Mouse (Mus musculus): ENCODE results near the gene Rita1. TPM values are rescaled to one million over a fixed set of nuclear protein-coding genes. Genes with fewer than 3 reads are reported as not detected.

The Rita1 gene
- polyA plus RNA-seq, 2 experiments: 11.6 to 25.4 TPM

- no peaks in the 10 kb centered on the region for H3K9me3 ChIP-seq (ENCODE audit: control insufficient read depth, low read length)
- no peak overlapping the region for H3K9ac ChIP-seq (ENCODE audit: low read depth, low read length, severe bottlenecking)
- no peak overlapping the region for H3K27ac ChIP-seq (replicated peaks; ENCODE audit: low read depth, low read length)
- no peak overlapping the region for H3K4me3 ChIP-seq (replicated peaks; ENCODE audit: low read length)
- ATAC-seq (ENCODE audit: low FRiP score, low read depth) (no peak), DNase-seq (ENCODE audit: low spot score) (no peak)
- no peak overlapping the region for H3K4me2 ChIP-seq (replicated peaks; ENCODE audit: low read depth, low read length, severe bottlenecking)
- peaks cover 33% of the 10 kb centered on the region for H3K4me1 ChIP-seq (ENCODE audit: control insufficient read depth, insufficient read depth, low read length)
- TF ChIP-seq POLR2A (IDR thresholded peaks at IDR 0.05; ENCODE audit: borderline replicate concordance, extremely low read depth, insufficient read depth, insufficient read length): no peak
- no peaks in the 10 kb centered on the region for H3K27me3 ChIP-seq (ENCODE audit: control insufficient read depth, insufficient read depth, low read length)
- peaks cover 37% of the 10 kb centered on the region for H3K36me3 ChIP-seq (ENCODE audit: control insufficient read depth, insufficient read depth, low read length)
- 79% methylated on average over 8 of the region's 8 CpGs for WGBS
These were observed 54.3 kb downstream of the Rita1 start for GRCm38 (mm10) chr5:120558041-120558440.

GRCm38 (mm10) chr5:120555871-120556270 lies 56.5 kb downstream of the Rita1 start:
- no peak overlapping the region for H3K4me3 ChIP-seq (replicated peaks; ENCODE audit: low read length)
- no peak for TF ChIP-seq POLR2A (IDR thresholded peaks at IDR 0.05; ENCODE audit: borderline replicate concordance, extremely low read depth, insufficient read depth, insufficient read length)

GRCm38 (mm10) chr5:120550673-120551072 lies 61.7 kb downstream of the Rita1 start:
- H3K27me3 ChIP-seq (ENCODE audit: control insufficient read depth, insufficient read depth, low read length): no peaks in the 10 kb centered on the region
- no peak overlapping the region for H3K9ac ChIP-seq (ENCODE audit: low read depth, low read length, severe bottlenecking)
- TF ChIP-seq POLR2A (IDR thresholded peaks at IDR 0.05; ENCODE audit: borderline replicate concordance, extremely low read depth, insufficient read depth, insufficient read length): no peak
- ATAC-seq (ENCODE audit: low FRiP score, low read depth) (no peak), DNase-seq (ENCODE audit: low spot score) (no peak)
- H3K36me3 ChIP-seq (ENCODE audit: control insufficient read depth, insufficient read depth, low read length): peaks cover 60% of the 10 kb centered on the region
- no peak overlapping the region for H3K27ac ChIP-seq (replicated peaks; ENCODE audit: low read depth, low read length)
- 96% methylated on average over 5 of the region's 5 CpGs for WGBS
- H3K9me3 ChIP-seq (ENCODE audit: control insufficient read depth, low read length): no peaks in the 10 kb centered on the region; the same call in 1 of the 2 replicates
- no peak overlapping the region for H3K4me2 ChIP-seq (replicated peaks; ENCODE audit: low read depth, low read length, severe bottlenecking)
- H3K4me3 ChIP-seq (replicated peaks; ENCODE audit: low read length): no peak overlapping the region
- H3K4me1 ChIP-seq (ENCODE audit: control insufficient read depth, insufficient read depth, low read length): no peaks in the 10 kb centered on the region

More at GRCm38 (mm10) chr5:120555871-120556270, 56.5 kb downstream of the Rita1 start:
- peaks cover 54% of the 10 kb centered on the region for H3K36me3 ChIP-seq (ENCODE audit: control insufficient read depth, insufficient read depth, low read length)
- no peak overlapping the region for H3K4me2 ChIP-seq (replicated peaks; ENCODE audit: low read depth, low read length, severe bottlenecking)
- H3K27ac ChIP-seq (replicated peaks; ENCODE audit: low read depth, low read length): no peak overlapping the region
- no peak for ATAC-seq (ENCODE audit: low FRiP score, low read depth)
- H3K27me3 ChIP-seq (ENCODE audit: control insufficient read depth, insufficient read depth, low read length): no peaks in the 10 kb centered on the region
- H3K4me1 ChIP-seq (ENCODE audit: control insufficient read depth, insufficient read depth, low read length): peaks cover 18% of the 10 kb centered on the region
- DNase-seq (ENCODE audit: low spot score): no peak
- H3K9ac ChIP-seq (ENCODE audit: low read depth, low read length, severe bottlenecking): no peak overlapping the region
- 90% methylated on average over 24 of the region's 24 CpGs for WGBS
- H3K9me3 ChIP-seq (ENCODE audit: control insufficient read depth, low read length): no peaks in the 10 kb centered on the region; the same call in 1 of the 2 replicates

GRCm38 (mm10) chr5:120550137-120550536 lies 62.3 kb downstream of the Rita1 start:
- Histone ChIP-seq H3K4me3 (replicated peaks; ENCODE audit: low read length) (no peak overlapping the region), H3K4me1 (ENCODE audit: control insufficient read depth, insufficient read depth, low read length) (no peaks in the 10 kb centered on the region), H3K9ac (ENCODE audit: low read depth, low read length, severe bottlenecking) (no peak overlapping the region), H3K27ac (replicated peaks; ENCODE audit: low read depth, low read length) (no peak overlapping the region), H3K36me3 (ENCODE audit: control insufficient read depth, insufficient read depth, low read length) (peaks cover 55% of the 10 kb centered on the region), H3K4me2 (replicated peaks; ENCODE audit: low read depth, low read length, severe bottlenecking) (no peak overlapping the region), H3K9me3 (ENCODE audit: control insufficient read depth, low read length) (no peaks in the 10 kb centered on the region; the same call in 1 of the 2 replicates), H3K27me3 (ENCODE audit: control insufficient read depth, insufficient read depth, low read length) (no peaks in the 10 kb centered on the region)
- 84% methylated on average over 5 of the region's 5 CpGs for WGBS
- no peak for TF ChIP-seq POLR2A (IDR thresholded peaks at IDR 0.05; ENCODE audit: borderline replicate concordance, extremely low read depth, insufficient read depth, insufficient read length)
- no peak for DNase-seq (ENCODE audit: low spot score)
- ATAC-seq (ENCODE audit: low FRiP score, low read depth): no peak

- Histone ChIP-seq H3K36me3 (ENCODE audit: control insufficient read depth, insufficient read depth, low read length) (peaks cover 54% of the 10 kb centered on the region), H3K4me2 (replicated peaks; ENCODE audit: low read depth, low read length, severe bottlenecking) (no peak overlapping the region), H3K27ac (replicated peaks; ENCODE audit: low read depth, low read length) (no peak overlapping the region), H3K9ac (ENCODE audit: low read depth, low read length, severe bottlenecking) (no peak overlapping the region), H3K4me1 (ENCODE audit: control insufficient read depth, insufficient read depth, low read length) (no peaks in the 10 kb centered on the region), H3K9me3 (ENCODE audit: control insufficient read depth, low read length) (no peaks in the 10 kb centered on the region; the same call in 1 of the 2 replicates), H3K27me3 (ENCODE audit: control insufficient read depth, insufficient read depth, low read length) (no peaks in the 10 kb centered on the region), H3K4me3 (replicated peaks; ENCODE audit: low read length) (no peak overlapping the region)
- WGBS: 61% methylated on average over 11 of the region's 11 CpGs
- no peak for TF ChIP-seq POLR2A (IDR thresholded peaks at IDR 0.05; ENCODE audit: borderline replicate concordance, extremely low read depth, insufficient read depth, insufficient read length)
- ATAC-seq (ENCODE audit: low FRiP score, low read depth) (no peak), DNase-seq (ENCODE audit: low spot score) (no peak)
These were observed 64.0 kb downstream of the Rita1 start for GRCm38 (mm10) chr5:120548236-120548850.

Other genes with a start within 250 kb of the Rita1 start
- gene Lhx5, start 180.9 kb downstream of the Rita1 start, polyA plus RNA-seq (2012; rRNA removed): 0.05 TPM in 1 of 2 replicates, not detected in the other
- not detected in 2 replicates for gene Lhx5, start 180.9 kb downstream of the Rita1 start, polyA plus RNA-seq (2014; fragmentation: Nextera tagmentation; extraction: Ambion mirVana)
- gene Sdsl, start 139.8 kb downstream of the Rita1 start, polyA plus RNA-seq (2012; rRNA removed): 1.2 and 1.3 TPM in 2 replicates
- gene Sdsl, start 139.8 kb downstream of the Rita1 start, polyA plus RNA-seq (2014; fragmentation: Nextera tagmentation; extraction: Ambion mirVana): 0.61 and 1.2 TPM in 2 replicates
- 0.10 and 0.36 TPM in 2 replicates for gene Sds, start 136.1 kb downstream of the Rita1 start, polyA plus RNA-seq (2012; rRNA removed)
- not detected in 2 replicates for gene Sds, start 136.1 kb downstream of the Rita1 start, polyA plus RNA-seq (2014; fragmentation: Nextera tagmentation; extraction: Ambion mirVana)
- gene Plbd2, start 109.0 kb downstream of the Rita1 start, polyA plus RNA-seq (2012; rRNA removed): 33.9 and 44.6 TPM in 2 replicates
- 51.6 and 54.0 TPM in 2 replicates for gene Plbd2, start 109.0 kb downstream of the Rita1 start, polyA plus RNA-seq (2014; fragmentation: Nextera tagmentation; extraction: Ambion mirVana)
- gene Slc8b1, start 101.4 kb downstream of the Rita1 start, polyA plus RNA-seq (2012; rRNA removed): 13.2 and 15.4 TPM in 2 replicates
- gene Slc8b1, start 101.4 kb downstream of the Rita1 start, polyA plus RNA-seq (2014; fragmentation: Nextera tagmentation; extraction: Ambion mirVana): 3.7 and 5.6 TPM in 2 replicates
- gene Tpcn1, start 23.9 kb downstream of the Rita1 start, polyA plus RNA-seq (2012; rRNA removed): 47.1 and 64.9 TPM in 2 replicates
- 24.3 and 25.2 TPM in 2 replicates for gene Tpcn1, start 23.9 kb downstream of the Rita1 start, polyA plus RNA-seq (2014; fragmentation: Nextera tagmentation; extraction: Ambion mirVana)
- 0.90 and 1.4 TPM in 2 replicates for gene Iqcd, start 23.6 kb downstream of the Rita1 start, polyA plus RNA-seq (2012; rRNA removed)
- gene Iqcd, start 23.6 kb downstream of the Rita1 start, polyA plus RNA-seq (2014; fragmentation: Nextera tagmentation; extraction: Ambion mirVana): 0.12 and 0.43 TPM in 2 replicates
- gene Ddx54, start 150 bp upstream of the Rita1 start, polyA plus RNA-seq (2012; rRNA removed): 36.1 and 42.1 TPM in 2 replicates
- gene Ddx54, start 150 bp upstream of the Rita1 start, polyA plus RNA-seq (2014; fragmentation: Nextera tagmentation; extraction: Ambion mirVana): 34.1 and 35.1 TPM in 2 replicates
- not detected in 2 replicates for gene Cfap73, start 21.6 kb upstream of the Rita1 start, polyA plus RNA-seq (2012; rRNA removed)
- gene Cfap73, start 21.6 kb upstream of the Rita1 start, polyA plus RNA-seq (2014; fragmentation: Nextera tagmentation; extraction: Ambion mirVana): not detected in 2 replicates
- gene Rasal1, start 36.2 kb upstream of the Rita1 start, polyA plus RNA-seq (2012; rRNA removed): 0.19 and 0.32 TPM in 2 replicates
- 0.17 and 1.0 TPM in 2 replicates for gene Rasal1, start 36.2 kb upstream of the Rita1 start, polyA plus RNA-seq (2014; fragmentation: Nextera tagmentation; extraction: Ambion mirVana)
- gene Dtx1, start 99.3 kb upstream of the Rita1 start, polyA plus RNA-seq (2012; rRNA removed): 11.1 and 14.7 TPM in 2 replicates
- gene Dtx1, start 99.3 kb upstream of the Rita1 start, polyA plus RNA-seq (2014; fragmentation: Nextera tagmentation; extraction: Ambion mirVana): 3.9 and 5.5 TPM in 2 replicates
- 1.1 and 1.5 TPM in 2 replicates for gene Oas2, start 137.3 kb upstream of the Rita1 start, polyA plus RNA-seq (2012; rRNA removed)
- gene Oas2, start 137.3 kb upstream of the Rita1 start, polyA plus RNA-seq (2014; fragmentation: Nextera tagmentation; extraction: Ambion mirVana): 0.23 and 0.75 TPM in 2 replicates
- gene Oas3, start 165.1 kb upstream of the Rita1 start, polyA plus RNA-seq (2012; rRNA removed): 0.11 and 0.22 TPM in 2 replicates
- 0.22 TPM in 1 of 2 replicates, not detected in the other for gene Oas3, start 165.1 kb upstream of the Rita1 start, polyA plus RNA-seq (2014; fragmentation: Nextera tagmentation; extraction: Ambion mirVana)
- gene Oas1e, start 182.9 kb upstream of the Rita1 start, polyA plus RNA-seq (2012; rRNA removed): not detected in 2 replicates
- gene Oas1e, start 182.9 kb upstream of the Rita1 start, polyA plus RNA-seq (2014; fragmentation: Nextera tagmentation; extraction: Ambion mirVana): not detected in 2 replicates
- 0.58 and 0.85 TPM in 2 replicates for gene Oas1c, start 199.9 kb upstream of the Rita1 start, polyA plus RNA-seq (2012; rRNA removed)
- 0.10 and 0.19 TPM in 2 replicates for gene Oas1c, start 199.9 kb upstream of the Rita1 start, polyA plus RNA-seq (2014; fragmentation: Nextera tagmentation; extraction: Ambion mirVana)
- not detected in 2 replicates for gene Oas1f, start 234.8 kb upstream of the Rita1 start, polyA plus RNA-seq (2012; rRNA removed)
- not detected in 2 replicates for gene Oas1f, start 234.8 kb upstream of the Rita1 start, polyA plus RNA-seq (2014; fragmentation: Nextera tagmentation; extraction: Ambion mirVana)
- gene Oas1h, start 248.8 kb upstream of the Rita1 start, polyA plus RNA-seq (2012; rRNA removed): not detected in 2 replicates
- gene Oas1h, start 248.8 kb upstream of the Rita1 start, polyA plus RNA-seq (2014; fragmentation: Nextera tagmentation; extraction: Ambion mirVana): not detected in 2 replicates

Measured in limb, embryonic 14.5 days (tissue).